Mouse (Mus musculus): ENCODE data around the gene Ankrd54.
"Not testable (repeated sequence)": the region's sequence is repeated elsewhere in the genome, so short reads cannot be mapped to it uniquely, and the experiment has no call there.

The Ankrd54 gene

DNA sequence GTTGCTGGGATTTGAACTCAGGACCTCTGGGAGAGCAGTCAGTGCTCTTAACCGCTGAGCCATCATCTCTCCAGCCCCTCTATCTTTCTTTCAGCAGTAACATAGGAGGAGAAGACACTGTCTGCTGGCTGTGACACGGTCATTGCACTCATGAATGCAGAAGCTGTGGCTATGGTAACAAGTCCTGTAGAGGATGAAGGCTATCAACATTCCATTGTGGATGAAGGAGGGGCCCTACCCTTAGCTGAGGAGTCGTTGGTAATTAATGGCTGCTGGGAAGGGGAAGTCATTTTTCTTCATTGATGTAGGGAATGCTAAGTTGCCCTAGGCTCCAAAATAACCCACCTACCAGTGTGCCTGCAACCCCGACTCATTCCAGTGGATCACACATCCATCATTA lies 44.5 kb downstream of the Ankrd54 start:
- no peak for DNase-seq (ENCODE audit: low read depth, low spot score)

DNA sequence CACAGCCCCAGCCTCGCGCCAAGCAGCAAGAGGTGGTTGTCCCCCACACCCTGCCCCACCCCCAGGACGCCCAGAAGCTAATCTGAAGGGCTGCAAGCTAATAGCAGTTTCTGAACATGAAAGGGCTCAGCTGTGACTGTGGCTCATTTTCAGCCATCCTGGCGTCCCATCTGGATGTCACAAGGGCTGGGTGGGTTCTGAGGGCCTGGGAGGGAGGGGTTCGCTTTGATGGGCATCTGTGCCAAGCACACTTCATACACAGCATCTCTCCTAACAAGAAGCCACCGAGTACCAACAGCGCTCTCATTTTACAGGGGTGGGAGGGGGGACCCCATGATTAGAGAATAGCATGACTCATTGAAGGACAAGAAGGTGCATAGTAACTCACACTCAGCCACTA lies 49.3 kb downstream of the Ankrd54 start:
- no peak for DNase-seq (ENCODE audit: low read depth, low spot score)

DNA sequence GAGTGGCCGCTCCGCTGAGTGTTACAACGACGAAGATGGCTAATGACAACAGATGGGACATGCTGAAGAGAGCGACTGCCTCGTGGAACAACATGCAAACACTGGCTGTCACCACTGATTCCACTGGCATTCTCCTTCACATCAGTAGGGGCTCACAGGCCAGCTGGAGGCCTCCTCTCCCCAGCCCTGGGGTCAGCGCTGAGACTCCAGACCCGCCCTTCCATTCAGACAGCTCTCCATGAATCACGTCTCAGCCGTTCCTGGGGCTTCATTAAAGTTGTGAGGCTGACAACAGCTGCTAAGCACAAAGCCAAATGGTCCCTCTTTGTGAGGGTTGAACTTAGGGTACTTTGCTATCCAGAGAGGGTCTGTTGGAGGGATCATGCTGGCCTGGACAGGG lies 51.1 kb downstream of the Ankrd54 start:
- DNase-seq (ENCODE audit: low read depth, low spot score), result no peak

DNA sequence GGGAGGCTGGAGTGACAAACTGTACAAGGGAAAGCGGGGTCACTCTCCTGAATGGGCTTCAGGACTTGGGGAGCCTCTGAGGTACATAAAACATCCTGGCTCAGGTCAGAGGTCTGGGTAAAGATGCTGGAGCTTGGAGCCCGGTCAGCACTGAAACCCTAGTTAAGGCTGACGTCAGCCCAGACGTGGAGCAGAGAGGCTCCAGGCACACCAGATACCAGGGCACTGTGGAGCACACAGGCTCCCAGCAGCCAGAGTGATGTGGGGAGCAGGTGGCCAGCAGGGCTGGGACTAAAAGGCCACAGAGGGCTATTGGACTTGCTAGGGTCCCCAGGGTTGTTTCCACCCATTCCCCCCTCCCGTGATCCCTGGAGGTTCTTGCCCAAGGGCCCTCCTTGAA lies 53.0 kb downstream of the Ankrd54 start:
- no peak for DNase-seq (ENCODE audit: low read depth, low spot score)

DNA sequence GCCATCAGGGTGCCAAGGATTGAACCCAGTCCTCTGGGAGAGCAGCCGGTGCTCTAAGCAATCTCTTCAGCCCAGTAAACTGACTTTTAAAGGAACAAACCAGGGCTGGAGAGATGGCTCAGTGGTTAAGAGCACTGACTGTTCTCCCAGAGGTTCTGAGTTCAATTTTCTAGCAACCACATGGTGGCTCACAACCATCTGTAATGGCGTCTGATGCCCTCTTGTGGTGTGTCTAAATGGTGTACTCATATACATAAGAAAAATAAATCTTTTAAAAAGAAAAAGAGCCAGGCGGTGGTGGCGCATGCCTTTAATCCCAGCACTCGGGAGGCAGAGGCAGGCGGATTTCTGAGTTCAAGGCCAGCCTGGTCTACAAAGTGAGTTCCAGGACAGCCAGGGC lies 54.9 kb downstream of the Ankrd54 start:
- not testable (repeated sequence) for DNase-seq (ENCODE audit: low read depth, low spot score)

DNA sequence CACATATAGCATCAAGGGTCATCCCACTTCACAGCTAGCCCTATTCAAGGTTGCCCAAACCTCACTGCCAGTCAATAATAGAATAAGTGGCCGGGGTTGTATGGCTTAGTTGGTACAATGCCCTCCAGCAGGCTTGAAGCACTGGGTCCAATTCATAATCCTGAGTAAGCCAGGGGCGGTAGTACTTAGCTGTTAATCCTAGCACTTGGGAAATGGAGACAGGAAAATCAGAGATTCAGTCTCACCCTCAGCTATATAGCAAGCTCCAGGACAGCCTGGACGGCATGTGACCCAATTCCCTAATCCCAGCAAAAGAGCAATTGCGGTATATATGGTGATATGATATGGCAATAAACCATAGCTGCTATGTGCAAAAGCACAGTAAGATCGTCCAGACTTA lies 55.6 kb downstream of the Ankrd54 start:
- no peak for DNase-seq (ENCODE audit: low read depth, low spot score)

DNA sequence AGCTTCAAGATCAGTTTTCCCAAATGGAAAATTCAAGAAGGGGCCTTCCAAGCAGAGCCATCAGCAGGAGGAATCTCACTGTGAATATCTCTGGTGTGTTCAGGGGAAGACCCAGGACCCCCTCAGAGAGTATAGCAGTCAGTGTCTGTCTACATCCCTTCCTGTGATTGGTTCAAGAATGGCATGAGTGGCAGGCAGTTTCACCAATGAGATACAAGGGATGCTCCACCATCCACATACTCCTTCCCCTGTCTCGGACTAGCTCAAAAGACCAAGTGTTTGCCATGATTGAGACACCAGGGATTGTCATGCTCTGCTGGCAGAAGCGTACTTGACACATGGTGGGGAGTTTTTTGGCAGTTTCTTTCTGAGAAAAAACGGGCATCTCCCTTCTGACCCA lies 56.1 kb downstream of the Ankrd54 start:
- no peak for DNase-seq (ENCODE audit: low read depth, low spot score)

DNA sequence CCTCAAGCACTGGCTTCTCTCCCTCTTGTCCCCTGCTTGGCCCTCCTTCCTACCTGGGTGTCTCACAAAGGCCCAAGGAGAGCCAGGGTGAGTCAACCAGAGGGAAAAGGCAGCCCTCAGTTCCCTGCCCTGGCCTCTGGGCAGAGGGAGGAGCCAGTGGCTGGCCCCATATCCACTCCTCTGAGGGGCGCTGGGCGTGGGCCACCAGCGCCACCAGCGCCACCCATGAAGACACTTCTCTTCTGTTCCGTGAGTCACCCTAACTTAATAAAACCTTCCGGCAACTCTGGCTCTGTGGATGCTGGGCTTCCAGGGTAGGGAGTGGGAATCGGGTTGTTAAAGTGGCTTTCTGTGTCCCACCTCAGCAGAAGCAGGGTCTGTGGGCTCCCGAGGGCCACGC lies 57.1 kb downstream of the Ankrd54 start:
- no peak for DNase-seq (ENCODE audit: low read depth, low spot score)

Measured in c-Kit-negative CD71-positive TER-119-positive erythroid progenitor cells, embryonic 14.5 days (primary cell).